Mouse (Mus musculus): ENCODE data around the gene Gm47995. TPM values are rescaled to one million over a fixed set of nuclear protein-coding genes. Genes with fewer than 3 reads are reported as not detected.

The Gm47995 gene
- total RNA-seq, 2 experiments from 2014 or later, result not detected

GRCm38 (mm10) chr1:151223377-151223776, 25.1 kb downstream of the Gm47995 start:
- no peak for ATAC-seq (replicated peaks; ENCODE audit: poor library complexity, severe bottlenecking)

DNA sequence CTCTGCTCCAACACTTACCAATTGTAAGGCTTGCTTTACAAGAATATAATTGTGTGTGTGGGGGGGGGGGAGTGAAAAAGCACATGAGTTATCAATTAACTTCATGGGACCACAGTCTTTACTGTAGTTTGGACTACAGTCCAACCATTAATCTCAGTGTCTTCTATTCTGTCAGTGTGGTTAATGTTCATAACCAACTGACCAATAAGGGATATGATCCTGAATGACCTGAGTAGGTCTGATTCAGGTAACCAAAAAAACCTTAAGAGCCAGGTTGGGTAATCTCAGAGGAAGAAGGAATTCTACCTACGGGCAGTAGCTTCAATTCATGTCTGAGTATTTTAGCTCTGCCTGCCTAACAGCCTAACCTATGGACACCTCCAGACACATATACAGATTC, 26.3 kb downstream of the Gm47995 start:
- no peak for ATAC-seq (replicated peaks; ENCODE audit: poor library complexity, severe bottlenecking)

- ATAC-seq (replicated peaks; ENCODE audit: poor library complexity, severe bottlenecking), result peak; percentile 15; the same call in 1 of the 2 replicates
Measured at GRCm38 (mm10) chr1:151227506-151227905, 29.3 kb downstream of the Gm47995 start.

DNA sequence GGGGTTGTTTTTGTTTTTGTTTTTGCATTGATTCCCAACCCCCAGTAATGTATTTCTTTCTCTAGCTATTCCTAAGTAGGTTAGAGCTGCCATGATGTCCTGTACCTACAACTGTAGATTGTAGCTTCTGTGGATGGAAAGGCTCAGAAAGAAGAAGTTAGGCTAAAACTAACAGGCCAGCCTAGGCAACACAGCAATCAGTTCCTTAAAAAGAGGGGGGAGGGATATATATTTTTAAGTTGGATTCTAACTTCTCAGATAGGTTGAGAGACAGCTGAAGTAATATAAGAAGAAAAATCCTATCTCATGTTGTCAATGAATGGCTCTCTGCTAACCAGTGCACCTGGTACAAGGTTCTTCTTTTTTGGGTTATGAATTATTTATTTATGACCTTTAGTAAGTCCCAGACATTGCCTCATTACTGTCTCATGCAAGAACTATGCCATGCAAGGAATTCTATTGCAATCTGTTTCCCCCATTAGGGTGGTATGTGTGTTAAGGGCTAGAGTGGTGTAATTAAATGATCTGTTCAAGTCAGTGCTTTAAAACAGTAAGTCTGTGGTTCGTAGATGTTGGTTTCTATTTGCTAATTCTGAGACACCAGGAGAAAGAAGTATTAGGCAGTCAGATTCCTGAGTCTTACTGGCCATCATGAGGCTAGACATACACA, 30.2 kb downstream of the Gm47995 start:
- peak; percentile 94 for ATAC-seq (replicated peaks; ENCODE audit: poor library complexity, severe bottlenecking)

DNA sequence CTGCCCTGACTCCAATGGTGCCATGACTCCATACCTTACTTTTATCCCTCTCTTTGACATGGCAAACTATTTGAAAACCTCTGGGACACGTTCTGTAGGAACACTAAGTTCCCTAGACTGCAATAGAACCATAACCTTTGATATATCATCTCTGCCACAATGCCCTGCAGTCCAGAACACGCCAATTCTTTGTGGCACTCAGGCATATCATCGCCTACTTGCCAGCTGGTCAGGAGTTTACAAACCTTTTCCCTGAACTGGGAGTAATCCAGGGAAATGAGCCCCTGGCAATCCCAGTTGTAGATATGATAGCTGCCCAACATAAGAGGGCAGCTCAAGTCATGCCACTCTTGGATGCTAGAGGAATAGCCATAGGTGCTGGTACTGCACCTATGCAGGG, 34.1 kb downstream of the Gm47995 start:
- ATAC-seq (replicated peaks; ENCODE audit: poor library complexity, severe bottlenecking), result no peak

GRCm38 (mm10) chr1:151233756-151234155, 35.5 kb downstream of the Gm47995 start:
- no peak for ATAC-seq (replicated peaks; ENCODE audit: poor library complexity, severe bottlenecking)

- ATAC-seq (replicated peaks; ENCODE audit: poor library complexity, severe bottlenecking), result no peak
Measured at GRCm38 (mm10) chr1:151235574-151235973, 37.3 kb downstream of the Gm47995 start.

DNA sequence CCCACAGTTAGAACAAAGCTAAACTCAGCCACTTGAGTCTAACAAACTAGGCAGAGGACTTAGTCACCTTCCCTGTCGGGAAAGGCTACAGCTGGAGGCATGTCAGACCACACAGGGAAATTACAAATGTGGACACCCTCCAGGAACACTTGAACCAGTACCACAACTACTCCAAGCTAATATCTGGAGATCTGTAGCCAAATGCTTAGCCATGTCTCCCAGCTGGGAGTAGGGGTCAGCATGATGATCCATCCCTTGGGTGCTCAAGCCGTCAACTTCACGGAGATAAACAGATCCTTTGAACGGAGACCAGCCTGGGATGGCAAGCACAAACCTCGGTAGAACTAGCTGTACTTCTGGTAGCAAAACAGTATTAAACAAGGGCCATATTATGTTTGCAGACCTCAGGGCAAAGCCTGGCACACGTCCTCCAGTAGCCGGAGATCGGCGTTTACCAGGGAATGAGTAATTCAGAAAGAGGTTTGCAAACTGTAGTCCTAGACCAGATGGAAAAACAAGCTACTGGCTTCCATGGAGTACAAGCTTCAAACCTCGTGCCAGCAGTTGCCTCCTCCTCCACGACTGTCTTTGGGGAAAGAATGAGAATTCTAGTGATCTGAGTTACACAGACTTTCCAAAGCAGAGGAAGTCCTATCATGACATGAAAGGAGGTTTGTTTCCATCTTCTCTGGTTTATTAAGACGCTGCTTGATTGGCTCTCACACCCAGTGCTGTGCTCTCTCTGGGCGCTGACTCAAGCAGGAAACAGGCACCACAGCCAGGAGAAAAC, 38.1 kb downstream of the Gm47995 start:
- ATAC-seq (replicated peaks; ENCODE audit: poor library complexity, severe bottlenecking), result peak; percentile 63

- 0 out of 2 replicates have a peak, but pooled peaks have one; percentile 25 for ATAC-seq (replicated peaks; ENCODE audit: poor library complexity, severe bottlenecking)
Measured at GRCm38 (mm10) chr1:151237780-151238179, 39.5 kb downstream of the Gm47995 start.

- no peak for ATAC-seq (replicated peaks; ENCODE audit: poor library complexity, severe bottlenecking)
Measured at GRCm38 (mm10) chr1:151243332-151243731, 45.1 kb downstream of the Gm47995 start.

DNA sequence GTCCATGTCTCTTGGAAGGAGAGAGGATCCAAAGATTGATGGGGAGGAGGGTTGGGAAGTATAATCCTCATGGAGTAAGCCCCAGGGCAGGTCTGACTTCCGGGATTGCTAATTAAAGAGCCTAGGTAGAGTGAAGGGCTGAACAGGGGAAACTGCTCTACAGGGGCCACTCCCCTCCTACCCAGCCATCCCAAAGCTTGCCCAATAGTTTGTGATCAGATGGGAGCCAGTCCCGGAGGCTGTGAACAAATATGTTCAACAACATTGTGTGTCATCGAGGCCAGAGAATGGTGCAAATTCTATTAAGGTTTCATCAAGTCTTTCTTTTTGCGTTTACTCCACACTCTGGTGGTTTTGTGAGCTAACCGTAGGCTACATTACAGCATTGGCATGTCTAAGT, 45.8 kb downstream of the Gm47995 start:
- ATAC-seq (replicated peaks; ENCODE audit: poor library complexity, severe bottlenecking), result peak; percentile 50

- peak; percentile 45 for ATAC-seq (replicated peaks; ENCODE audit: poor library complexity, severe bottlenecking)
Measured at GRCm38 (mm10) chr1:151244761-151245160, 46.5 kb downstream of the Gm47995 start.

DNA sequence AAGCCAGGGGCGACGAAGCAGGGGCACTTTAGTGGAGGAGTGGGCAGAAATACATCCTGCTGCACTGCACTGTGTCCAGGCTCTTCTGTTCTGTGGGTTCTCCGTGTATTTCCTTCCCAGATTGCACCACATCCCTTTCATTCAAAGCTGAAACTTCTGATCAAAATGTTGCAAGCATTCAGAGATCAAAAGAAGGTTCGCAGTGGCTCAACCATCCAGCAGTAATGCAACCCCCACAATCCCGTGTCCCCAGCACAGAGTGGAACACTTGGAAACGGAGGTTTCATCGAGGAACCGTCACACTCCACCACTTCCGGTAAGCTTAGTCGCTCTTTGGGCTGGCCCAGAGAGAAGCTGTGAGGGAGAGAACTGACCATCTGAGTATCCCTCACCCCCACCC, 46.9 kb downstream of the Gm47995 start:
- peak; percentile 80 for ATAC-seq (replicated peaks; ENCODE audit: poor library complexity, severe bottlenecking)

GRCm38 (mm10) chr1:151245846-151246245, 47.6 kb downstream of the Gm47995 start:
- ATAC-seq (replicated peaks; ENCODE audit: poor library complexity, severe bottlenecking), result no peak

Other genes starting within 250 kb of the Gm47995 start
- gene Hmcn1, start 205.0 kb upstream of the Gm47995 start, total RNA-seq (2014; fragmentation: Nextera tagmentation), result not detected in 2 replicates
- gene Hmcn1, start 205.0 kb upstream of the Gm47995 start, total RNA-seq (2017), result 0.22 TPM in 1 of 2 replicates, not detected in the other
- not detected in 2 replicates for gene Gm47985, start 15.9 kb upstream of the Gm47995 start, total RNA-seq (2014; fragmentation: Nextera tagmentation)
- not detected in 2 replicates for gene Gm47985, start 15.9 kb upstream of the Gm47995 start, total RNA-seq (2017)
- gene Gm8947, start 6.1 kb upstream of the Gm47995 start, total RNA-seq (2014; fragmentation: Nextera tagmentation), result not detected in 2 replicates
- gene Gm8947, start 6.1 kb upstream of the Gm47995 start, total RNA-seq (2017), result 0.47 TPM in 1 of 2 replicates, not detected in the other
- not detected in 2 replicates for gene 3110040M04Rik, start 5.7 kb downstream of the Gm47995 start, total RNA-seq (2014; fragmentation: Nextera tagmentation)
- not detected in 2 replicates for gene 3110040M04Rik, start 5.7 kb downstream of the Gm47995 start, total RNA-seq (2017)
- gene Gm47996, start 11.7 kb downstream of the Gm47995 start, total RNA-seq (2014; fragmentation: Nextera tagmentation), result not detected in 2 replicates
- not detected in 2 replicates for gene Gm47996, start 11.7 kb downstream of the Gm47995 start, total RNA-seq (2017)
- 284 and 329 TPM in 2 replicates for gene Ivns1abp, start 146.0 kb downstream of the Gm47995 start, total RNA-seq (2014; fragmentation: Nextera tagmentation)
- 441 and 484 TPM in 2 replicates for gene Ivns1abp, start 146.0 kb downstream of the Gm47995 start, total RNA-seq (2017)
- gene Swt1, start 230.0 kb downstream of the Gm47995 start, total RNA-seq (2014; fragmentation: Nextera tagmentation), result 20.3 and 39.4 TPM in 2 replicates
- gene Swt1, start 230.0 kb downstream of the Gm47995 start, total RNA-seq (2017), result 15.3 and 24.4 TPM in 2 replicates
- 35.6 and 38.1 TPM in 2 replicates for gene Trmt1l, start 230.1 kb downstream of the Gm47995 start, total RNA-seq (2014; fragmentation: Nextera tagmentation)
- 19.1 and 24.3 TPM in 2 replicates for gene Trmt1l, start 230.1 kb downstream of the Gm47995 start, total RNA-seq (2017)

All from granulocyte monocyte progenitor cell, adult 5-6 weeks (primary cell).